Comparison of ENCODE assay signal across 8 mouse cellular contexts in the genomic region with DNA sequence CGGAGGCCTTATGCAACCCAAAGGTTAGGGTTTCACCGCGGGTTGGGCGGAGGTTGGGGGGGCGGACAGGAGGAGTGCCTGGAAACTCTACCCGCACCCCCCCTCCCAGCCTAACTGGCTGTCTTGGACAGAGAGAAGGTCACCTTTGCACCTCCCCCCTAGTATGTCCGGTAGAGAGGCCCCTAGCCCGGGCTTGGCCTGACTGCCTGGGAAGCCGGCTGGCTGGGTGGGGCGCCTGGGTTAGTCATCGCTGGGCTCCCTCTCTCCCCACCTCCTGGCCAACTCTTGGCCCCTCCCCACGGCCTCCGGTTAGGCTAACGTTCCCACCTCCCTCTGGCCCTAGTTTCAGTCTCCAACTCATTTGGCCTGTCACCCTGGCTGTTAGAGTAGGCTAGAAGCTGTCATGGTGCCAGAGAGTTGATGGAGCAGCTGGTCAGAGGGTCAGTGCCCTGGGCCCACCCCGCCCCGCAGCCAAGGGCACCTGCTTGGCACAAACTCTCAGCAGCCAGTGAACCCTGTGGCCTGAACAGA. TPM values are rescaled to one million over a fixed set of nuclear protein-coding genes. Genes with fewer than 3 reads are reported as not detected.
DNase-seq lines count a peak whose midpoint lies in the region; ATAC-seq and TF ChIP-seq lines count a peak whose summit lies in the region.

No protein-coding gene starts in this region.

- H3K79me3 ChIP-seq in C2C12 (ENCODE audit: low read depth), result peaks cover 29% of the 10 kb centered on the region

- peaks cover 32% of the 10 kb centered on the region for H3K4me1 ChIP-seq in embryonic facial prominence, embryonic 14.5 days (ENCODE audit: control insufficient read depth, insufficient read depth, low read length)
- H3K4me1 ChIP-seq in heart, embryonic 12.5 days (replicated peaks), result peaks cover 43% of the 10 kb centered on the region
- H3K4me1 ChIP-seq in kidney, embryonic 16.5 days (ENCODE audit: insufficient read depth, low read length), result peaks cover 34% of the 10 kb centered on the region

- H3K36me3 ChIP-seq in C2C12 (ENCODE audit: control insufficient read depth, insufficient read depth), result peaks cover 37% of the 10 kb centered on the region
- H3K36me3 ChIP-seq in embryonic facial prominence, embryonic 14.5 days (ENCODE audit: control insufficient read depth, insufficient read depth, low read length), result peaks cover 14% of the 10 kb centered on the region
- H3K36me3 ChIP-seq in heart, embryonic 12.5 days, result peaks cover 28% of the 10 kb centered on the region
- peaks cover 14% of the 10 kb centered on the region for H3K36me3 ChIP-seq in kidney, embryonic 16.5 days (ENCODE audit: insufficient read depth, low read length)

- H3K79me2 ChIP-seq in C2C12 (ENCODE audit: control insufficient read depth, insufficient read depth), result peaks cover 39% of the 10 kb centered on the region

- peak; percentile 96 for DNase-seq in adrenal gland, adult 2 months
- peak; percentile 59 for DNase-seq in embryonic facial prominence, embryonic 14.5 days (ENCODE audit: low spot score)
- DNase-seq in lung, postnatal 10 days, result peak; percentile 90
- peak; percentile 84 for DNase-seq in ovary, adult 18-20 months (ENCODE audit: low spot score)
- peak; percentile 85 to 91 for DNase-seq in urinary bladder, postnatal 36 days (ENCODE audit: low spot score in 2 of 2)

- no peaks in the 10 kb centered on the region for H3K27me3 ChIP-seq in C2C12 (ENCODE audit: control insufficient read depth, insufficient read depth, insufficient read length)
- no peaks in the 10 kb centered on the region for H3K27me3 ChIP-seq in embryonic facial prominence, embryonic 14.5 days (replicated peaks; ENCODE audit: control insufficient read depth, insufficient read depth, low read length)
- H3K27me3 ChIP-seq in heart, embryonic 12.5 days (replicated peaks), result no peaks in the 10 kb centered on the region
- no peaks in the 10 kb centered on the region for H3K27me3 ChIP-seq in kidney, embryonic 16.5 days (ENCODE audit: insufficient read depth, low read length)

- TF ChIP-seq CTCF in C2C12 (IDR thresholded peaks at IDR 0.05; ENCODE audit: control insufficient read depth, insufficient read depth, insufficient read length), result no peak

- H3K9ac ChIP-seq in embryonic facial prominence, embryonic 14.5 days (ENCODE audit: low read depth, low read length), result peak overlapping the region; percentile 72
- H3K9ac ChIP-seq in heart, embryonic 12.5 days, result peak overlapping the region; percentile 94
- H3K9ac ChIP-seq in kidney, embryonic 16.5 days (replicated peaks; ENCODE audit: low read length), result peak overlapping the region; percentile 74

- H3K4me2 ChIP-seq in embryonic facial prominence, embryonic 14.5 days (ENCODE audit: low read depth, low read length), result peak overlapping the region; percentile 91
- H3K4me2 ChIP-seq in heart, embryonic 12.5 days, result peak overlapping the region; percentile 86
- peak overlapping the region; percentile 94 for H3K4me2 ChIP-seq in kidney, embryonic 16.5 days (replicated peaks; ENCODE audit: low read depth, low read length)

- 3% methylated on average over 14 of the region's 16 CpGs for WGBS in embryonic facial prominence, embryonic 14.5 days
- 4% methylated on average over 15 of the region's 16 CpGs for WGBS in heart, embryonic 12.5 days
- WGBS in kidney, embryonic 16.5 days, result 3% methylated on average over 15 of the region's 16 CpGs

- H3ac ChIP-seq in C2C12 (ENCODE audit: control insufficient read depth, insufficient read length, low read depth), result peak overlapping the region; percentile 74

- peak overlapping the region; percentile 99 for H3K4me3 ChIP-seq in C2C12 (ENCODE audit: insufficient read depth, poor library complexity, severe bottlenecking)
- peak overlapping the region; percentile 83 for H3K4me3 ChIP-seq in embryonic facial prominence, embryonic 14.5 days (ENCODE audit: low read depth, low read length)
- H3K4me3 ChIP-seq in heart, embryonic 12.5 days, result peak overlapping the region; percentile 86
- peak overlapping the region; percentile 79 for H3K4me3 ChIP-seq in kidney, embryonic 16.5 days (ENCODE audit: low read length)

- no peaks in the 10 kb centered on the region for H3K9me3 ChIP-seq in embryonic facial prominence, embryonic 14.5 days (ENCODE audit: control insufficient read depth, low read length)
- 0 out of 2 replicates have a peak, but pooled peaks cover 3% of the 10 kb centered on the region for H3K9me3 ChIP-seq in heart, embryonic 12.5 days (replicated peaks)
- peaks cover 3% of the 10 kb centered on the region for H3K9me3 ChIP-seq in kidney, embryonic 16.5 days (ENCODE audit: low read length)

- peak overlapping the region; percentile 85 for H3K27ac ChIP-seq in embryonic facial prominence, embryonic 14.5 days (replicated peaks; ENCODE audit: low read depth, low read length)
- peak overlapping the region; percentile 97 for H3K27ac ChIP-seq in heart, embryonic 12.5 days (ENCODE audit: poor library complexity, severe bottlenecking)
- H3K27ac ChIP-seq in kidney, embryonic 16.5 days (ENCODE audit: low read length), result peak overlapping the region; percentile 89

- ATAC-seq in embryonic facial prominence, embryonic 14.5 days (ENCODE audit: low read depth), result no peak
- peak; percentile 58 for ATAC-seq in heart, embryonic 12.5 days (ENCODE audit: insufficient number of reproducible peaks, low FRiP score)
- 0 out of 2 replicates have a peak, but pooled peaks have one; percentile 11 for ATAC-seq in kidney, embryonic 16.5 days (ENCODE audit: low FRiP score, low TSS enrichment)

TF ChIP-seq in C2C12, 6 proteins besides CTCF, POLR2A, EP300 and RAD21:
- TF ChIP-seq FOSL1 (IDR thresholded peaks at IDR 0.05; ENCODE audit: insufficient read depth, low read length, poor library complexity, severe bottlenecking) (no peak), MYOD1 (IDR thresholded peaks at IDR 0.05; ENCODE audit: control insufficient read depth, insufficient read length, low read depth) (no peak), USF1 (IDR thresholded peaks at IDR 0.05; ENCODE audit: low read depth) (no peak), MAX (IDR thresholded peaks at IDR 0.05) (no peak), CEBPB (IDR thresholded peaks at IDR 0.05; ENCODE audit: low read depth) (no peak), MYOG (IDR thresholded peaks at IDR 0.05; ENCODE audit: control insufficient read depth, extremely low read depth, insufficient read length) (no peak)

RNA-seq across cellular contexts. Expression of a gene that starts 0.8 kb away (rescaled TPM):
- 1.5 TPM for polyA plus RNA-seq in C2C12 (2012; fragmentation: generic; extraction: Trizol)
- 1 to 10 TPM; 7.6 to 9.7 TPM for total RNA-seq in adrenal gland, adult 2 months (2021)
- 22.2 and 27.3 TPM in 2 replicates for polyA plus RNA-seq in adrenal gland, adult 2 months (2012; rRNA removed)
- 19.1 and 22.7 TPM in 2 replicates for polyA plus RNA-seq in embryonic facial prominence, embryonic 14.5 days (2014; fragmentation: Nextera tagmentation; extraction: Ambion mirVana)
- polyA plus RNA-seq in heart, embryonic 12.5 days (2016; fragmentation: Nextera tagmentation; extraction: Ambion mirVana), result 12.7 and 13.1 TPM in 2 replicates
- polyA plus RNA-seq in kidney, embryonic 16.5 days (2015; fragmentation: Nextera tagmentation; extraction: Ambion mirVana), result 26.8 and 27.1 TPM in 2 replicates

RNA-seq across cellular contexts. Expression of a gene that starts 7.8 kb away (rescaled TPM):
- 21.6 TPM for polyA plus RNA-seq in C2C12 (2012; fragmentation: generic; extraction: Trizol)
- total RNA-seq in adrenal gland, adult 2 months (2021), result 10 to 100 TPM; 15.5 to 15.6 TPM
- 28.2 and 34.1 TPM in 2 replicates for polyA plus RNA-seq in adrenal gland, adult 2 months (2012; rRNA removed)
- 5.7 and 7.0 TPM in 2 replicates for polyA plus RNA-seq in embryonic facial prominence, embryonic 14.5 days (2014; fragmentation: Nextera tagmentation; extraction: Ambion mirVana)
- polyA plus RNA-seq in heart, embryonic 12.5 days (2016; fragmentation: Nextera tagmentation; extraction: Ambion mirVana), result 5.6 and 5.7 TPM in 2 replicates
- 7.2 and 7.3 TPM in 2 replicates for polyA plus RNA-seq in kidney, embryonic 16.5 days (2015; fragmentation: Nextera tagmentation; extraction: Ambion mirVana)

RNA-seq across cellular contexts. Expression of a gene that starts 22.9 kb away (rescaled TPM):
- 0.07 TPM for polyA plus RNA-seq in C2C12 (2012; fragmentation: generic; extraction: Trizol)
- 1 to 10 TPM in 1 of 2 experiments, not detected in 1; 2.6 TPM for total RNA-seq in adrenal gland, adult 2 months (2021)
- 0.09 and 1.2 TPM in 2 replicates for polyA plus RNA-seq in adrenal gland, adult 2 months (2012; rRNA removed)
- not detected in 2 replicates for polyA plus RNA-seq in embryonic facial prominence, embryonic 14.5 days (2014; fragmentation: Nextera tagmentation; extraction: Ambion mirVana)
- polyA plus RNA-seq in heart, embryonic 12.5 days (2016; fragmentation: Nextera tagmentation; extraction: Ambion mirVana), result 0.86 and 6.4 TPM in 2 replicates
- 57.8 and 60.2 TPM in 2 replicates for polyA plus RNA-seq in kidney, embryonic 16.5 days (2015; fragmentation: Nextera tagmentation; extraction: Ambion mirVana)

RNA-seq across cellular contexts. Expression of a gene that starts 24.3 kb away (rescaled TPM):
- 104 TPM for polyA plus RNA-seq in C2C12 (2012; fragmentation: generic; extraction: Trizol)
- total RNA-seq in adrenal gland, adult 2 months (2021), result 100 to 1,000 TPM; 132 to 162 TPM
- polyA plus RNA-seq in adrenal gland, adult 2 months (2012; rRNA removed), result 43.2 and 58.6 TPM in 2 replicates
- 76.6 and 83.5 TPM in 2 replicates for polyA plus RNA-seq in embryonic facial prominence, embryonic 14.5 days (2014; fragmentation: Nextera tagmentation; extraction: Ambion mirVana)
- 41.3 and 42.7 TPM in 2 replicates for polyA plus RNA-seq in heart, embryonic 12.5 days (2016; fragmentation: Nextera tagmentation; extraction: Ambion mirVana)
- 64.0 and 66.2 TPM in 2 replicates for polyA plus RNA-seq in kidney, embryonic 16.5 days (2015; fragmentation: Nextera tagmentation; extraction: Ambion mirVana)

RNA-seq across cellular contexts. Expression of a gene that starts 39.8 kb away (rescaled TPM):
- polyA plus RNA-seq in C2C12 (2012; fragmentation: generic; extraction: Trizol), result 1,152 TPM
- total RNA-seq in adrenal gland, adult 2 months (2021), result 10 to 100 TPM; 21.4 to 31.3 TPM
- 43.7 and 74.1 TPM in 2 replicates for polyA plus RNA-seq in adrenal gland, adult 2 months (2012; rRNA removed)
- polyA plus RNA-seq in embryonic facial prominence, embryonic 14.5 days (2014; fragmentation: Nextera tagmentation; extraction: Ambion mirVana), result 354 and 373 TPM in 2 replicates
- polyA plus RNA-seq in heart, embryonic 12.5 days (2016; fragmentation: Nextera tagmentation; extraction: Ambion mirVana), result 39.6 and 39.7 TPM in 2 replicates
- 121 and 127 TPM in 2 replicates for polyA plus RNA-seq in kidney, embryonic 16.5 days (2015; fragmentation: Nextera tagmentation; extraction: Ambion mirVana)
